Mouse (Mus musculus) urinary bladder, adult 2 months (tissue): ENCODE data around the gene Kctd17. TPM values are rescaled to one million over a fixed set of nuclear protein-coding genes. Genes with fewer than 3 reads are reported as not detected.

Experiments used
- DNase-seq: peaks from one replicate; pipeline ENCODE4 v3.0.0; 2022; ENCODE audit warnings: low spot score
- polyA plus RNA-seq: library from polyadenylated mRNA; depleted of rRNA; stranded (reverse); fragments of >200 nt; gene quantifications from 2 replicates; pipeline ENCODE4 v1.2.3, GENCODE M21; 2012; rRNA removed

Gene Kctd17
- 121 and 128 TPM in 2 replicates for polyA plus RNA-seq

DNA sequence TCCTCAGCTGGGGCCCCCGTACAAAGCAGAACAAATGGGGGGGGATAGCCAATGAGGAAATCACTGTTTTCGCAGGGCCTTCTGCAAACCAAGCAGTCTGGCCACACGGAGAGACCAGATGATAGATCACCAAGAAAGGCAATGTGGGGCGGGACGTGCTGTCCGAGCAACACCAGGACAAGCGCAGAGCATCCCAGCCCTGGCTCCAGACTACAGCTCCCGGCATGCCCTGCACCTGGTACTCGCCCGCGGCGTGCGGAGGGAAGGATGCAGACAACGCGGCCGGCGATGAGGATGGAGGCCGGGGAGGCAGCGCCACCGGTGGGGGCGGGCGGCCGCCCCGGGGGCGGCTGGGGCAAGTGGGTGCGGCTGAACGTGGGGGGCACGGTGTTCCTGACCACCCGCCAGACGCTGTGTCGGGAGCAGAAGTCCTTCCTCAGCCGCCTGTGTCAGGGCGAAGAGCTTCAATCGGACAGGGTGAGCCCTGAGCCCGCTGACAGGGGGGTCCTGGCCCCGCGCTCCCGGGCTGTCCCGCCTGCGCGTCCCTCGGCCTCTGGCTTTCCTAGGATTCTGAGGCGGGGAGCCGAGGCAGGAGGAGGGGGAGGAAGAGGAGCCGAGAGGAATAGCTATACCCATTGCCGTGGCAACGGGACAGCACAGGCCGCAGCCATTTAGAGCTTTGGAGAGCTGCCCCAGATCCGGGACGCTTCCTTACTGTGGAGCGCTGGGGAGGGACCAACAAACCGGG is at the start of gene Kctd17:
Kctd17 (plus strand) TSS at position 174 of the 748 bp plus-strand sequence.
- peak; percentile 57 for DNase-seq

DNA sequence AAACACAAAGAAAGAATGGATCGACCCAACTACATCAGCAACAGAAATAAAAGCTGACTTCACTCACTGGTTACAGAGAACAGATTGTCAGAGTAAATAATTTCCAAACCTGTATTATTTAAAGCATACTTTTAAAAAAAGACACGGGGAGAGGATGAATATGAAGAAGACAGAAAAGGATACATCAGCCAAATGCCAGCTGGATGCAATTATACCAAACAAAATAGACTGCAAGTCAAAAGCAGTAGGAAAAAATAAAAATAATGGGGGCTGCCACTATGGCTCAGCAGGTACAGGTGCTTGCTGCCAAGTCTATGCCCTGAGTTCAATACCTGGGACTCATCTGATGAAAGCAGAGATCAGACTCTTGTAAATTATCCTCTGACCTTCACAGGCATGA is 48.2 kb upstream of the Kctd17 start:
- DNase-seq: no peak

DNA sequence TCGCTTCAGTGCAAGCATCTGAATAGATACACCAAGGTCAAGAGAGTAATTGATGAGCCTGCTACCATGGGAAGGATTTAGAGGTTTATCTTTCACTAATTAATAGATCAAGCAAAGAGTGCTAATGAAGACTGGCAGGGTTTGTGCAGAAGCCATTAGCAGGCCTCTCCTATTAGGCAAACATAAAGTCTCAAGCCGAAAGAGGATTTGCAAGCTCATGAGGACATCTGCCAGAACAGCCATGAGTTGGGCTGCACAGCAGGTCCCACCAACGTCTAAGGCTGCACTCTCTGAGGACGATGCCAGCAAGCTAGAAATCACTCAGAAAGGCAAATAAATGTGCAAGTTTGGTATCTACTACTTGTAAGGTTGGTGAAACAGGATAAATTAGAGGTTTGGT is 47.6 kb upstream of the Kctd17 start:
- no peak for DNase-seq

DNA sequence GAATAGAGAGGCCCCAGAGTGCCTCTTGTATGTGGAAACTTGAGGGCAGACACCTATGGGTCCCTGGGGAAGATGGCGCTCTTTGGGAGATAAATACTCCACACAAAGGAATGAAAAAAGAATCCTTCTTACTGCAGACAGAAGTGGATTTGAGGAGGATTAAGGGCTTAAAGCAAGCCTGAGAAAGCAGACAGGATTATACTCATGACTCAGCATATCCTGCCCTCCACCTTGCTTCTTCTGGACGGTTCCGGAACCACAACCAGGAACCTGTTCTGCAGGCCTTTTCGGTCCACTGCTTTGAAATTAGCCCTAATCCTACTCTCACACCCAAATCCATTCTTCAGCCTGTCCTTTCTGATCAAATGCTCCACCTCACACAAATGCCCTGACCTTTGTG is 46.2 kb upstream of the Kctd17 start:
- no peak for DNase-seq

- DNase-seq: no peak
Observed at GRCm38 (mm10) chr15:78383450-78384219, 44.7 kb upstream of the Kctd17 start.

- DNase-seq: no peak
Observed at GRCm38 (mm10) chr15:78384220-78385116, 43.9 kb upstream of the Kctd17 start.

GRCm38 (mm10) chr15:78385564-78385963 is 42.8 kb upstream of the Kctd17 start:
- no peak for DNase-seq

DNA sequence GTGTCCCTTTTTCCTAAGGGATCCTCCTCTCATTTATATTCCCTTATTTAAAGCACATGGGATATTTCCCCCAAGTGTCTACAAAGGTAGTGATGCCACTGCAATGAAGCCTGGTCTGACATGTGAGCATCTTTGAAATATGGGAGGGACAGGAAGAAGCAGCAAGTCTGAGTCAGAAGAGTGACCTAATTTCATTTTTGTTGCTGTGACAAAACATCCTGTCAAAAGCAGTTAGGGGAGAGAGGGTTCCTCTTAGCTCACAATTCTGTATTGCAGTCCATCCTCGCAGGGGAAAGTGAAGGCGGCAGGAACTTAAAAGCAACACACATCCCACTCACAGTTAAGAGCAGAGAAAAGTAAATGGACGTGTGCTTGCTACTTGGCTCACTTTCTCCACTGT is 37.5 kb upstream of the Kctd17 start:
- DNase-seq: no peak

DNA sequence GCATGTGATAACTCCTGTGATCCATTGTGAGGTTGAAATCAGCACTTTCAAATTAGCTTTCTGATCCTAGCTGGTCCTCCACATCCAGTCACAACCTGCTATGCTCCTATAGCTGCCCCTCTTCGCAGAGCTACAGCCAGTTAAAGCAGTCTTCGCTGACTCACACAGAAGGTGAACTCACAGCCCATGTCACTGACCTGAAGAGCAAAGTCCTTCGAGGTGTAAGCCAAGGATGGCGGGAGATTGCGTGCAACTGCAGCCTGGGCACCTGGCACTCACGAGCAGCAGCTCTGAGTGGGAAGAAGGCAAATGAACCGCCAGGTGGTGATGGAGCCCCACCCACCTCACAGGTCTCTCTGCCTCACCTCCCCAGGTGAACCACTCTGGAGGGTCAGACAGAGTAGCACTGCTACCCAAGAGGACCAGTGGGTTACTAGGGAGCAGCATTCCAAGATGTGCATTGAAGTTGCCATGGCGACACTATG is 32.8 kb upstream of the Kctd17 start, which contains the start of gene Tex33:
Tex33 (minus strand) TSS at position 435 of the 485 bp plus-strand sequence.
- DNase-seq: no peak

DNA sequence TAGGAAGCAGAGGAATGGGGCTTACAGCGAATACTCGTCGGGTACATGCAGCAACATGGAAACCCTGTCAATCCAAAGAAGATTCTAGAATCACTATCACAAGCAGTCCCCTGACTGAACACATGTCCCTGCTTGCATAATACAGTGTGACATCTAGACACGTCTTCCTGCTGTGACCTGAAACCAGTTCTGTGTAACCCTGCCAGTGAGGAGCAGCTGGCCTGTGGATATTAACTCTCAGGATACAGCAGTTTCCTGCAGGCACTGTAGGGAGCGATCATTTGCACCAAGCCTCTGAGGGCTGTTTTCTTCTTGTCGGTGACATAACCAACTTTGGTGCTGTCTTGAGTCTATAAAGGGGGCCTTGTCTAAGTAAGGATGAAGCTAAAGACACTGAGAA is 27.0 kb upstream of the Kctd17 start:
- no peak for DNase-seq

- no peak for DNase-seq
Observed at GRCm38 (mm10) chr15:78401921-78402320, 26.4 kb upstream of the Kctd17 start.

GRCm38 (mm10) chr15:78402423-78402822 is 25.9 kb upstream of the Kctd17 start:
- DNase-seq: no peak

- DNase-seq: no peak
Observed at GRCm38 (mm10) chr15:78403301-78403741, 25.0 kb upstream of the Kctd17 start.

DNA sequence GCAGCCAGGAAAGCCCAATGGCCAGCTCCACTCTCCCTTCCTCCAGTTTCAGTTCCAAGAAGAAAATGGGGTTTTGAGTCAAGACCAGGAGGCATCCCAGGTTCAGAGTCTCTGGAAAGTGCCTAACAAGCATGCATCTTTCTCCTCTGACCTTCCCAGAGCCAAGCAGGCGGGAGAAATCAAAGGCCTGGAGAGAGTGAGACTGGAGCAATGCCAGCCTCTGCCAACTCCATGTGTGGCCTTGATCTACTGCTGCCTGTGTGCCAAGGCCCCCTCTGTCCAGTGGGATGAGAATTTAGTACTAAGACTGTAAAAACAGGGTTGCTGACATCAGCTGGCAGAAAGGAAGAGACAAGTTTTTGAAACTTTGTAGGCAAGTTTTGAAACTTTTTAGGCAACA is 24.5 kb upstream of the Kctd17 start:
- no peak for DNase-seq

GRCm38 (mm10) chr15:78405098-78405497 is 23.3 kb upstream of the Kctd17 start:
- no peak for DNase-seq

DNA sequence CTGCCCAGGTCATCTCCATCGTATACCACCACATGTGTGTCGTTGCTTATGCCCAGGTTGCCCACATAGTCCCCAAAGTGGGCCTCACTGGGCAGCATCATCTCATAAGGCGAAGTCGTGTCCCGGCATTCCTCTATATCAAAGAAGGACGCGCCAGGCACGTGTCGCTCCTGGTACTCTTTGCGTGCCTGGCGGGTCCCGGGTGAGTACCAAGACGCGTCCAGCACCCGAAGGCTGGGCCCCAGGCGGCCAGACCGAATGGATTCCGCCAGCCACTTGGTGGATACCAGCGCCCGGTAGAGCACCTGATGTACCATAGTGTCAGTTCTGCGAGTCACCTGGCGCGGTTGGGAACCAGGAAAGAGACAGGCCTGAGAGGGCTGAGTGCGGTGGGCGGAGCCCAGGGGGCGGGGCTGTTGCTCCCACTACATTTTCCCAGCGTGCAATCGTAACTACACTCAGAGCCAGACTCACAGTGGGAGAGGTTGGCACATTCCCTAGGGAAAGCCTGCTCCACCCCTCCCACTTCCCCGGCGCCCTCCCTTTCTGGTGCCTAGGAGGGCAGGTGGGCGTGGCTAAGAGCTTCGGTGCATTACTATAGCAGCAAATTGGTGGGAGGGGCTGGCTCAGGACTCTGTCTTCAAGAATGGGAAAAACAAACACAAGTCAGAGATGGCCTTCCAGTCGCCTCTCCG is 22.7 kb upstream of the Kctd17 start, which contains the start of gene Tst:
Tst (minus strand) TSS at position 391 of the 695 bp plus-strand sequence.
- peak; percentile 72 for DNase-seq

GRCm38 (mm10) chr15:78406293-78406934 is 21.9 kb upstream of the Kctd17 start, which contains the start of gene Mpst:
Gene Mpst (plus strand): TSS chr15:78406416.
- DNase-seq: peak; percentile 86

DNA sequence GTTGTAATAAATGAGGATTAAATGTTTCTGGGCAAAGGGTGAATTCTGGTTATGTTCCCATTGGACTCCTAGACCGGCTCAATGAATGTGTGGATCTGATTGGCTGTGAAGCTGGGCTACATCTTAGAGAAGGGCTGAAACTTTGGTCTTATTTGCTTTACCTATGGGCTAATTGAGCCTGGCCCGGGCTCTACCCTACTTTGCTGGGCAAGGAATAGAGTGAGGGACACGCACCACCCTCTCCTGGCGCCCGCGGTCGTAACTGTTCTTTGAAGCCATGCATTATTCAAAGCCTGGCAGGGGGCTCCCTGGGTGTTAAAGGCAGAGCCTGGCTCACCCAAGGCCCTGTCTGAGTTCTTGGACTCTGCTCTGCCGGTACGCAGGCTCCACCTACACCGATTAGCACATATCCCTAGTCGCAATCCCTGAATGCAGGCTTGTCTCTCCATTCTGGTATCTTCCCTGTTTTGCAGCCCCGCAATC is 18.8 kb upstream of the Kctd17 start:
- no peak for DNase-seq

GRCm38 (mm10) chr15:78413083-78413718 is 15.2 kb upstream of the Kctd17 start:
- no peak for DNase-seq

DNA sequence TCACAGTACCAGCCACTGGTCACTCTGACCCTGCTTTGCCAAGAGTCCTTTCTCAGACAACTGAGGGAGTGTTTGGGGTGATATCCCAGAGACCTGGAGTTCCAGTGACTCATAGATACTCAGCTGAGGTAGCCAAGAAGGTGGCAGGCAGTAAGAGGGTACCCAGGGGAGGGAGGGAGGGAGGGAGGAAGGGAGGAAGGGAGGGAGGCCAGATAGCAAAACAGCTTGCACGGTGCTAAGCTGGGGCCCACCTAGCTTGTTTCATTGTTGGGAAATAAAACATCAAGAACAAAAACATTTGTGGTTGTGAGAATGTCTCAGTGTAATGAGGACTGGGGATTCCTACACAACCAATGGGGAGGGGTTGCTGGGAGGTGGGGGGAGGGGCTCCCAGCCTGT is 14.6 kb upstream of the Kctd17 start:
- DNase-seq: no peak
